Mouse (Mus musculus) left cerebral cortex, postnatal 4 days (tissue): ENCODE measurements around the gene Epha10. TPM values are rescaled to one million over a fixed set of nuclear protein-coding genes. Genes with fewer than 3 reads are reported as not detected.

ENCODE experiments used
- DNase-seq: peaks from one replicate; pipeline ENCODE4 v3.0.0-alpha.2; 2022
- intact Hi-C: fragments of 180-260 bp; cut with DNase I; formaldehyde crosslinking; loops from one replicate; pipeline ENCODE4 v1.15.1; 2025
- total RNA-seq, 2 experiments: library from RNA; stranded (reverse); gene quantifications; 2 replicates each; pipeline ENCODE4 v1.2.3; 2021

The Epha10 gene
- 10 to 100 TPM; 15.7 to 18.8 TPM for total RNA-seq

- intact Hi-C loops: no loop called here
- DNase-seq: no peak
These were observed at the start of gene Epha10 for GRCm38 (mm10) chr4:124880599-124880998. Epha10 (plus strand) TSS chr4:124880899.

- intact Hi-C loops: no loop called here
- no peak for DNase-seq
These were observed 47.9 kb upstream of the Epha10 start for GRCm38 (mm10) chr4:124832796-124833195.

- peak; percentile 84 for DNase-seq
- intact Hi-C loops: no loop called here
These were observed 42.5 kb upstream of the Epha10 start for GRCm38 (mm10) chr4:124838035-124838700.

- DNase-seq: no peak
- intact Hi-C loops: no loop called here
These were observed 39.7 kb upstream of the Epha10 start for GRCm38 (mm10) chr4:124840998-124841397.

GRCm38 (mm10) chr4:124843493-124843892 is 37.2 kb upstream of the Epha10 start:
- intact Hi-C loops: no loop called here

GRCm38 (mm10) chr4:124847573-124847972 is 33.1 kb upstream of the Epha10 start:
- intact Hi-C loops: loop anchor here (5.0 kb wide), 1 partner anchor 45 kb away; the partner anchor contains the start of gene Mtf1
- DNase-seq: peak; percentile 90

More at GRCm38 (mm10) chr4:124843493-124843892, 37.2 kb upstream of the Epha10 start:
- DNase-seq: peak; percentile 46

- intact Hi-C loops: loop anchor here (5.0 kb wide), 1 partner anchor 47 kb away; the partner anchor contains the start of gene Mtf1
- DNase-seq: peak; percentile 95
These were observed 31.0 kb upstream of the Epha10 start for GRCm38 (mm10) chr4:124849631-124850260.

- intact Hi-C loops: no loop called here
- DNase-seq: peak; percentile 96
These were observed 30.3 kb upstream of the Epha10 start, which contains the start of gene Yrdc for GRCm38 (mm10) chr4:124850261-124850913. Yrdc (plus strand) TSS chr4:124850679.

GRCm38 (mm10) chr4:124850933-124851658 is 29.6 kb upstream of the Epha10 start, which contains the start of gene 1110065P20Rik:
1110065P20Rik (minus strand) TSS chr4:124851196.
- peak; percentile 66 for DNase-seq
- intact Hi-C loops: no loop called here

GRCm38 (mm10) chr4:124856294-124856693 is 24.4 kb upstream of the Epha10 start:
- DNase-seq: no peak
- intact Hi-C loops: no loop called here

GRCm38 (mm10) chr4:124858370-124858769 is 22.3 kb upstream of the Epha10 start:
- intact Hi-C loops: no loop called here
- DNase-seq: no peak

GRCm38 (mm10) chr4:124860446-124860845 is 20.3 kb upstream of the Epha10 start:
- intact Hi-C loops: no loop called here
- peak; percentile 48 for DNase-seq

- DNase-seq: peak; percentile 35
- intact Hi-C loops: no loop called here
These were observed 19.2 kb upstream of the Epha10 start, which contains the start of gene Maneal for GRCm38 (mm10) chr4:124861283-124862188. Maneal (minus strand) TSS chr4:124862171.

- intact Hi-C loops: no loop called here
- no peak for DNase-seq
These were observed 8.0 kb upstream of the Epha10 start for GRCm38 (mm10) chr4:124872719-124873118.

- intact Hi-C loops: no loop called here
- DNase-seq: peak; percentile 94
These were observed 726 bp downstream of the Epha10 start for GRCm38 (mm10) chr4:124881341-124881908.

GRCm38 (mm10) chr4:124882151-124882729 is 1.5 kb downstream of the Epha10 start:
- peak; percentile 27 for DNase-seq
- intact Hi-C loops: no loop called here

GRCm38 (mm10) chr4:124888702-124889101 is 8.0 kb downstream of the Epha10 start:
- intact Hi-C loops: no loop called here
- DNase-seq: no peak

GRCm38 (mm10) chr4:124889935-124890334 is 9.2 kb downstream of the Epha10 start:
- no peak for DNase-seq
- intact Hi-C loops: no loop called here

GRCm38 (mm10) chr4:124890831-124891230 is 10.1 kb downstream of the Epha10 start:
- intact Hi-C loops: no loop called here
- DNase-seq: no peak
